Mouse (Mus musculus): ENCODE results near the gene Psmc6.

- TF ChIP-seq MAFK (IDR thresholded peaks at IDR 0.05; ENCODE audit: insufficient read depth, low read depth, low read length) (no peak), HCFC1 (IDR thresholded peaks at IDR 0.05; ENCODE audit: borderline replicate concordance, insufficient read depth, low read length) (no peak), ZC3H11A (IDR thresholded peaks at IDR 0.05; ENCODE audit: borderline replicate concordance, low read depth, low read length) (no peak), CHD2 (IDR thresholded peaks at IDR 0.05; ENCODE audit: low read depth, low read length) (no peak), ZNF384 (IDR thresholded peaks at IDR 0.05; ENCODE audit: low read depth, low read length) (no peak)
Measured at GRCm38 (mm10) chr14:45385596-45385995, 56.0 kb downstream of the Psmc6 start.

All from ES-E14 (cell line).